Mouse (Mus musculus) heart, postnatal 0 days (tissue): ENCODE data around the gene 1500009C09Rik. TPM values are rescaled to one million over a fixed set of nuclear protein-coding genes. Genes with fewer than 3 reads are reported as not detected.

ENCODE experiments used
- ATAC-seq: fragments of 200-750 bp; cut with Nextera tagmentation; 2 replicates; pipeline ENCODE4 v1.8.0; 2017; ENCODE audit warnings: low read depth, moderate number of reproducible peaks, moderate library complexity; ENCODE audit not compliant: insufficient read depth
- DNase-seq: peaks from one replicate; pipeline ENCODE4 v3.0.0-alpha.2; 2016; ENCODE audit warnings: low spot score
- H3K27ac ChIP-seq: fragments of 300-500 bp; sonication (generic); 2 replicates; pipeline ENCODE4 v1.5.1; 2014; ENCODE audit warnings: low read depth, mild to moderate bottlenecking
- H3K27me3 ChIP-seq: fragments of 300-500 bp; sonication (generic); 2 replicates; pipeline ENCODE4 v1.6.1; 2014; ENCODE audit warnings: low read length, mixed read lengths; ENCODE audit not compliant: control insufficient read depth, insufficient read depth
- H3K36me3 ChIP-seq: fragments of 300-500 bp; sonication (generic); replicated peaks from 2 replicates; pipeline ENCODE4 v1.6.1; 2014; ENCODE audit warnings: low read length, mixed read lengths; ENCODE audit not compliant: control insufficient read depth, insufficient read depth
- H3K4me1 ChIP-seq: fragments of 300-500 bp; sonication (generic); 2 replicates; pipeline ENCODE4 v1.6.1; 2014; ENCODE audit warnings: antibody characterized with exemption; ENCODE audit not compliant: control insufficient read depth, insufficient read depth
- H3K4me2 ChIP-seq: fragments of 300-500 bp; sonication (generic); 2 replicates; pipeline ENCODE4 v1.6.1; 2014; ENCODE audit warnings: low read depth, mild to moderate bottlenecking, low read length, moderate library complexity
- H3K4me3 ChIP-seq: fragments of 300-500 bp; sonication (generic); 2 replicates; pipeline ENCODE4 v1.5.1; 2014; ENCODE audit warnings: low read depth, low read length
- H3K9ac ChIP-seq: fragments of 300-500 bp; sonication (generic); replicated peaks from 2 replicates; pipeline ENCODE4 v1.6.1; 2014; ENCODE audit warnings: low read depth, low read length, mixed read lengths
- H3K9me3 ChIP-seq: fragments of 300-500 bp; sonication (generic); replicated peaks from 2 replicates; pipeline ENCODE4 v1.6.1; 2016; ENCODE audit warnings: low read length; ENCODE audit not compliant: control insufficient read depth
- CTCF ChIP-seq: IDR thresholded peaks from 2 replicates; pipeline ENCODE4 v1.5.1; 2016; ENCODE audit warnings: antibody characterized with exemption, control low read depth, low read depth
- EP300 ChIP-seq: IDR thresholded peaks from 2 replicates; pipeline ENCODE4 v1.6.1; 2016; ENCODE audit warnings: antibody characterized with exemption, low read depth
- WGBS: fragments of 180-500 bp; shearing (Covaris S2); extraction: QIAGEN DNeasy Blood & Tissue Kit; methylation state at CpG from one replicate; pipeline ENCODE4 v1.1.7; 2014; 5-methylcytosine and 5-hydroxymethylcytosine counted together
- polyA plus RNA-seq: library from polyadenylated mRNA; unstranded; fragments of >200 nt; fragmentation: Nextera tagmentation; extraction: Ambion mirVana; gene quantifications from 2 replicates; pipeline ENCODE4 v1.2.1, GENCODE M21; 2015
- total RNA-seq: library from RNA; depleted of rRNA; stranded (reverse); fragments of >200 nt; gene quantifications from 2 replicates; pipeline ENCODE4 v1.2.3, GENCODE M21; 2014; ENCODE audit warnings: low replicate concordance

1500009C09Rik gene
- total and polyA plus RNA-seq, 2 experiments from 2014 or later: not detected

DNA sequence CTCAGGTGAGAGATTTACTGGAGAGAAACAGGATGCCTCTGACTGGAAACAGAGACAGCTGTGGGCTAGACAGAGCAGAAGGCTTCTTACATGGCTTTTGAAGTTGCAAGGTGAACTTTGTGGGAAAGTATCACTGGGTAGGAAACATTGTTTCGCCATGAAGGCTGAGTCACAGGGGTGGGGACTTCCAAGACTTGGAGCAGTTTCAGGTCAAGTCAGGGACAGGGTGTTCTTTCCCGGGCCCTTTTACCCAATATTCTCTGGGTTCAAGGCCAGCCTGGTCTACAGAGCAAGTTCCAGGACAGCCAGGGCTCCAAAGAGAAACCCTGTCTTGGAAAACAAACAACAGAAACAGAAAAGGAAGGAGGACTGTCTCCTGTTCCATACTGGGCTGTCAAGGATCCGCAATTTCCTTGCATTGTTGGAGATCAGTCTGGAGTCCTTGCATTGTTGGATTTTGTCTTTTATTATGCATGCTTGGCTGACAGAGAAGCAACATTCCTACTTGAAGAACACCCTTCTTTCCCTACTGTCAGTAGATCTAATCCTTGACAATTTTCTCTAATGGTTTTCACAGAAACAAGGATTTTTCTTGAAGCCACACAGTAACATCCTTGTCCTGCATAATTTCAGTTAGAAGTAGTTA is 4.9 kb upstream of the 1500009C09Rik start:
- H3K36me3 ChIP-seq: no peaks in the 10 kb centered on the region
- H3K4me2 ChIP-seq: no peak overlapping the region
- TF ChIP-seq CTCF (no peak), EP300 (no peak)
- no peak for ATAC-seq
- H3K9ac ChIP-seq: no peak overlapping the region
- DNase-seq: no peak
- 0 out of 2 replicates have a peak, but pooled peaks cover 3% of the 10 kb centered on the region for H3K9me3 ChIP-seq
- 59% methylated on average over 3 of the region's 3 CpGs for WGBS
- no peak overlapping the region for H3K27ac ChIP-seq
- H3K27me3 ChIP-seq: no peaks in the 10 kb centered on the region
- peaks cover 6% of the 10 kb centered on the region; the same call in 1 of the 2 replicates for H3K4me1 ChIP-seq
- no peak overlapping the region for H3K4me3 ChIP-seq

DNA sequence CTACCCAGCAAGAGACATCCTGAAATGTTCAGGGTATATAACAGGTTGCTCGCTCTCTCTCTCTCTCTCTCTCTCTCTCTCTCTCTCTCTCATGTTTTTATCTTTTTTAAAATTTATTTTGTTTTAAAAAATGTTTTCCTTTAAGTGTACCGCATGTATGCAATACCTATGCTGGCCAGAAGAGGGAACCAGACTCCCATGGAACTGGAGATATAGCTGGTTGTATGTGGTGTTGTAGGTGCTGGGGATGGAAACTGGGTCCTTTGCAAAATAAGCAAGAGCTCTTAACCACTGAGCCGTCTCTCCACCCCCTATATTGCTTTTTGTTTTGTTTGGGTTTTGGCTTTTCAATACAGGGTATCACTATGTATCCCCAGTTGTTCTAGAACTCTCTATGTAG is 618 bp upstream of the 1500009C09Rik start:
- Histone ChIP-seq H3K9me3 (0 out of 2 replicates have a peak, but pooled peaks cover 3% of the 10 kb centered on the region), H3K4me2 (no peak overlapping the region), H3K27ac (no peak overlapping the region), H3K27me3 (no peaks in the 10 kb centered on the region), H3K9ac (no peak overlapping the region), H3K36me3 (no peaks in the 10 kb centered on the region), H3K4me3 (no peak overlapping the region), H3K4me1 (no peaks in the 10 kb centered on the region)
- DNase-seq: no peak
- 92% methylated on average over 3 of the region's 3 CpGs for WGBS
- no peak for ATAC-seq
- TF ChIP-seq EP300: no peak
- peak; percentile 28 for TF ChIP-seq CTCF

GRCm38 (mm10) chr15:82255248-82255647 is 3.1 kb downstream of the 1500009C09Rik start:
- no peaks in the 10 kb centered on the region for H3K4me1 ChIP-seq
- no peaks in the 10 kb centered on the region for H3K36me3 ChIP-seq
- H3K4me2 ChIP-seq: no peak overlapping the region
- H3K9ac ChIP-seq: no peak overlapping the region
- 0 out of 2 replicates have a peak, but pooled peaks cover 3% of the 10 kb centered on the region for H3K9me3 ChIP-seq
- peak; percentile 1 for DNase-seq
- WGBS: 41% methylated on average over 4 of the region's 4 CpGs
- ATAC-seq: no peak
- no peaks in the 10 kb centered on the region for H3K27me3 ChIP-seq
- no peak overlapping the region for H3K27ac ChIP-seq
- no peak; the same call in 1 of the 2 replicates for TF ChIP-seq CTCF
- TF ChIP-seq EP300: no peak
- no peak overlapping the region for H3K4me3 ChIP-seq

DNA sequence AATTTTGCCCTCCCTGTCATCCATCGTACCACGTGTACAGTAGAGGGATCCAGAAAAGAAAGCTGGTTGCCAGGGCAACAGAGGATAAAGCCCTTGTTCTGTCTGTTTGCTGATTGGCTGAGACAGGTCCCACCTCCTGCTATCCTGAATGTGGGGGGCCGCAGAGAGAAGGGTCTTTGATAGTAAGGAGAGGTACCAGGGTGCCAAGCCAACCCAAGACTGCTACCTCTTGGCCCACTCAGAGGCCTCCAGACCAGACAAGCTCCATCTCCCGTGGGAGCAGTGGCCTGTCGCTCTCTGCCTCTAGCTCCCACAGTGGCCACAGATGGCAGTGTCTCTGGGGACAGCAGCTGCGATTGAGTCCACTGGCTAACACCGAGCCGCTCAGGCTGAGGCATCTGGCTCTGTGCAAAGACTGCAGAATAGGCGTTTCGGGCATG is 3.8 kb downstream of the 1500009C09Rik start:
- H3K9ac ChIP-seq: no peak overlapping the region
- ATAC-seq (peak; percentile 31; the same call in 1 of the 2 replicates), DNase-seq (peak; percentile 5)
- H3K36me3 ChIP-seq: no peaks in the 10 kb centered on the region
- 0 out of 2 replicates have a peak, but pooled peaks cover 3% of the 10 kb centered on the region for H3K9me3 ChIP-seq
- no peak overlapping the region for H3K27ac ChIP-seq
- 20% methylated on average over 10 of the region's 10 CpGs for WGBS
- no peaks in the 10 kb centered on the region for H3K4me1 ChIP-seq
- H3K4me3 ChIP-seq: no peak overlapping the region
- no peak for TF ChIP-seq CTCF
- H3K4me2 ChIP-seq: no peak overlapping the region
- no peaks in the 10 kb centered on the region for H3K27me3 ChIP-seq

DNA sequence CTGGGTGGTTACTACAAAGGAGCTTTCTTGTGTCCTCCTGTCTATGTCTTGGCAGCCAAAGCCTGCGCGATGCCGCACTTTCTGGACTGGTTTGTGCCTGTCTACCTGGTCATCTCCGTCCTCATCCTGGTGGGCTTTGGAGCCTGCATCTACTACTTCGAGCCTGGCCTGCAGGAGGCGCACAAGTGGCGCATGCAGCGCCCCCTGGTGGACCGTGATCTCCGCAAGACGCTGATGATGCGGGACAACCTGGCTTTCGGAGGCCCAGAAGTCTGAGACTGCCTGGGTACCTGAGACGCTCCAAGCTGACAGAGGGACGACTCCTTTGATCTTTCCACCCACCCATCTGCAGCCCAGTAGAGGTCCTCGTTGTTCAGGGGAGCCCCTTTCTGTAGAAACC is 7.3 kb downstream of the 1500009C09Rik start:
- H3K36me3 ChIP-seq: no peaks in the 10 kb centered on the region
- 17% methylated on average over 16 of the region's 16 CpGs for WGBS
- H3K9me3 ChIP-seq: no peaks in the 10 kb centered on the region
- no peak overlapping the region for H3K9ac ChIP-seq
- no peak overlapping the region for H3K4me2 ChIP-seq
- peak; percentile 24; the same call in 1 of the 2 replicates for ATAC-seq
- H3K4me3 ChIP-seq: no peak overlapping the region
- H3K27me3 ChIP-seq: no peaks in the 10 kb centered on the region
- TF ChIP-seq EP300: no peak
- TF ChIP-seq CTCF: peak; percentile 96
- no peak overlapping the region for H3K27ac ChIP-seq
- no peaks in the 10 kb centered on the region for H3K4me1 ChIP-seq
- DNase-seq: no peak

GRCm38 (mm10) chr15:82266356-82266755 is 14.2 kb downstream of the 1500009C09Rik start:
- no peak overlapping the region for H3K9ac ChIP-seq
- peak; percentile 89 for TF ChIP-seq CTCF
- no peak for TF ChIP-seq EP300
- H3K36me3 ChIP-seq: no peaks in the 10 kb centered on the region
- H3K9me3 ChIP-seq: no peaks in the 10 kb centered on the region
- ATAC-seq: no peak
- H3K4me3 ChIP-seq: no peak overlapping the region
- H3K4me1 ChIP-seq: no peaks in the 10 kb centered on the region
- WGBS: 7% methylated on average over 6 of the region's 6 CpGs
- peak; percentile 20 for DNase-seq
- H3K27me3 ChIP-seq: peaks cover 1% of the 10 kb centered on the region; the same call in 1 of the 2 replicates
- no peak overlapping the region for H3K27ac ChIP-seq
- no peak overlapping the region for H3K4me2 ChIP-seq
